Mouse (Mus musculus) E14TG2a.4 (cell line): ENCODE measurements around the gene Polr2f.

ENCODE experiments used
- CTCF ChIP-seq: conservative IDR thresholded peaks from 2 replicates; pipeline ENCODE4 v1.5.1; 2014; ENCODE audit warnings: low read length
- NANOG ChIP-seq: IDR thresholded peaks from 2 replicates; pipeline ENCODE4 v1.6.1; 2014; ENCODE audit warnings: borderline replicate concordance, low read length, mixed read lengths
- POU5F1 ChIP-seq: IDR thresholded peaks from 2 replicates; pipeline ENCODE4 v1.6.1; 2014; ENCODE audit warnings: low read length, borderline replicate concordance

- TF ChIP-seq CTCF: no peak
- no peak for TF ChIP-seq POU5F1
- TF ChIP-seq NANOG: no peak
Observed at GRCm38 (mm10) chr15:79135332-79135731, 5.5 kb upstream of the Polr2f start.
